Mouse (Mus musculus) hindbrain, embryonic 14.5 days (tissue): ENCODE data around the gene Thumpd2. TPM values are rescaled to one million over a fixed set of nuclear protein-coding genes. Genes with fewer than 3 reads are reported as not detected.

Source experiments
- ATAC-seq: fragments of 200-750 bp; cut with Nextera tagmentation; 2 replicates; pipeline ENCODE4 v1.8.0; 2017; ENCODE audit warnings: moderate number of reproducible peaks, mild to moderate bottlenecking, moderate TSS enrichment, moderate library complexity; ENCODE audit not compliant: low FRiP score
- DNase-seq: peaks from one replicate; pipeline ENCODE4 v3.0.0-alpha.2; 2015; ENCODE audit warnings: low spot score
- H3K27ac ChIP-seq: fragments of 300-500 bp; sonication (generic); 2 replicates; pipeline ENCODE4 v1.5.1; 2014; ENCODE audit warnings: mild to moderate bottlenecking, moderate library complexity
- H3K27me3 ChIP-seq: fragments of 300-500 bp; sonication (generic); 2 replicates; pipeline ENCODE4 v1.6.1; 2014; ENCODE audit warnings: mild to moderate bottlenecking, low read length, mixed read lengths; ENCODE audit not compliant: control insufficient read depth, insufficient read depth
- H3K36me3 ChIP-seq: fragments of 300-500 bp; sonication (generic); replicated peaks from 2 replicates; pipeline ENCODE4 v1.6.1; 2014; ENCODE audit not compliant: control insufficient read depth, insufficient read depth
- H3K4me1 ChIP-seq: fragments of 300-500 bp; sonication (generic); replicated peaks from 2 replicates; pipeline ENCODE4 v1.6.1; 2014; ENCODE audit warnings: antibody characterized with exemption, low read length, mixed read lengths; ENCODE audit not compliant: control insufficient read depth, insufficient read depth
- H3K4me2 ChIP-seq: fragments of 300-500 bp; sonication (generic); replicated peaks from 2 replicates; pipeline ENCODE4 v1.6.1; 2014; ENCODE audit warnings: mild to moderate bottlenecking, moderate library complexity
- H3K4me3 ChIP-seq: fragments of 300-500 bp; sonication (generic); replicated peaks from 2 replicates; pipeline ENCODE4 v1.5.1; 2014; ENCODE audit warnings: mild to moderate bottlenecking, low read length
- H3K9ac ChIP-seq: fragments of 300-500 bp; sonication (generic); 2 replicates; pipeline ENCODE4 v1.6.1; 2014
- H3K9me3 ChIP-seq: fragments of 300-500 bp; sonication (generic); 2 replicates; pipeline ENCODE4 v1.6.1; 2016; ENCODE audit warnings: low read length; ENCODE audit not compliant: control insufficient read depth
- WGBS: fragments of 180-500 bp; shearing (Covaris S2); extraction: QIAGEN DNeasy Blood & Tissue Kit; methylation state at CpG from one replicate; pipeline ENCODE4 v1.1.7; 2014; 5-methylcytosine and 5-hydroxymethylcytosine counted together
- polyA plus RNA-seq: library from polyadenylated mRNA; unstranded; fragments of >200 nt; fragmentation: Nextera tagmentation; extraction: Ambion mirVana; gene quantifications from 2 replicates; pipeline ENCODE4 v1.2.1, GENCODE M21; 2014

Gene Thumpd2
- polyA plus RNA-seq, result 8.8 and 9.8 TPM in 2 replicates

- whole genome bisulfite sequencing, result 2% methylated on average over 29 of the region's 29 CpGs
- H3K27ac ChIP-seq, result no peak within 1 kb of the TSS
- ATAC-seq (peak; percentile 94), DNase-seq (peak; percentile 97)
- peak within 1 kb of the TSS; percentile 70 for H3K4me3 ChIP-seq
- H3K36me3 ChIP-seq, result no peaks in the 10 kb centered on the region
- H3K4me1 ChIP-seq, result 0 out of 2 replicates have a peak, but pooled peaks cover 6% of the 10 kb centered on the region
- H3K9me3 ChIP-seq, result no peaks in the 10 kb centered on the region
- no peaks in the 10 kb centered on the region for H3K27me3 ChIP-seq
- peak within 1 kb of the TSS; percentile 58 for H3K4me2 ChIP-seq
- H3K9ac ChIP-seq, result peak within 1 kb of the TSS; percentile 90
Measured at GRCm38 (mm10) chr17:81064979-81065311, at the start of gene Thumpd2. Gene Thumpd2 (minus strand): TSS chr17:81065082.

- no peak overlapping the region for H3K27ac ChIP-seq
- H3K4me1 ChIP-seq, result no peaks in the 10 kb centered on the region
- ATAC-seq (no peak), DNase-seq (no peak)
- no peaks in the 10 kb centered on the region; the same call in 1 of the 2 replicates for H3K9me3 ChIP-seq
- H3K27me3 ChIP-seq, result no peaks in the 10 kb centered on the region
- no peaks in the 10 kb centered on the region for H3K36me3 ChIP-seq
- WGBS, result 93% methylated on average over 2 of the region's 2 CpGs
- H3K4me2 ChIP-seq, result no peak overlapping the region
- no peak overlapping the region for H3K4me3 ChIP-seq
- H3K9ac ChIP-seq, result no peak overlapping the region
Measured at GRCm38 (mm10) chr17:81104237-81104636, 39.4 kb upstream of the Thumpd2 start.

DNA sequence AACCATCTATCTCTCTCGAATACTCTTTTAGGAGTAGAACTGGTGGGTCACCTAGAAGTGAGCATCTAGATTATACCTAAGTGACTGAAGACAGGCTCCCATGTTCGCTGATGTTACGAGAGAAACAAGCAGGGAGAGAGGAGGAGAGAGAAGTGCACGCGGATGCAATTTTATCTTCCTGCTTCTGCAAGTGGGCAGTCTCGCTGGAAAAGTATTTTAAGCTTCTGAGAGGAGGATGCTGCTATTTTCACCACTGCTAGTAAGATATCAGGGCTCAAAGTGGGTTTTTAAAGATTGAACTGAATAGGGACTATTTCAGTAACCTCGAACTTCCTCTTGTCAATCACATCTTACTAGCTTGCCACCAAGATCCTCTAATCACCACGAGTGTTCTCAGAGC lies 38.0 kb upstream of the Thumpd2 start:
- Histone ChIP-seq H3K4me3 (no peak overlapping the region), H3K4me2 (no peak overlapping the region), H3K27ac (no peak overlapping the region), H3K27me3 (no peaks in the 10 kb centered on the region), H3K36me3 (no peaks in the 10 kb centered on the region), H3K9me3 (no peaks in the 10 kb centered on the region; the same call in 1 of the 2 replicates), H3K4me1 (no peaks in the 10 kb centered on the region), H3K9ac (no peak overlapping the region)
- ATAC-seq, result no peak
- 78% methylated on average over 8 of the region's 8 CpGs for WGBS
- DNase-seq, result no peak

- ATAC-seq, result no peak
- Histone ChIP-seq H3K4me2 (no peak overlapping the region), H3K27me3 (no peaks in the 10 kb centered on the region), H3K9me3 (no peaks in the 10 kb centered on the region), H3K4me3 (no peak overlapping the region), H3K9ac (no peak overlapping the region), H3K27ac (no peak overlapping the region), H3K4me1 (no peaks in the 10 kb centered on the region), H3K36me3 (no peaks in the 10 kb centered on the region)
- no peak for DNase-seq
Measured at GRCm38 (mm10) chr17:81098444-81098843, 33.6 kb upstream of the Thumpd2 start.

DNA sequence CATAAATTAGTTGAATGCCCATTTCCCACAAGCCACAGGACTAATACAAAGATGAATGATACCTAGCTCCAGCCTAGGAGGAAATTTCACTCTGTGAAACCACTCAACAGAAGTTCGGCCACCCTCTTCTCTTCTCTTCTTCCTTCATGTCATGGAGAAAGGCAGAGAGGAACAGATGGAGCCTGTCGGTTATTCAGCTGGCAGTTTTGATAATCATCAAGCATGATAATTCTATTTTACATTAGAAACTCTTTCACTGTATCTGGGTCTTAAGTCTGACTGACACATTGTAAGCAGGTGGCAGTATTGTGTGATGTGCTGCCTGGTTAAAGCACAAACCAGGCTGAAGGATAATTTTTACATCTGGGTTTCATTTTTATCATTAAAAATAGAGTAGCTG lies 31.6 kb upstream of the Thumpd2 start:
- Histone ChIP-seq H3K4me3 (no peak overlapping the region), H3K27ac (no peak overlapping the region), H3K27me3 (no peaks in the 10 kb centered on the region), H3K4me1 (no peaks in the 10 kb centered on the region), H3K9me3 (no peaks in the 10 kb centered on the region), H3K9ac (no peak overlapping the region), H3K4me2 (no peak overlapping the region), H3K36me3 (no peaks in the 10 kb centered on the region)
- no peak for DNase-seq
- 68% methylated on average over 2 of the region's 2 CpGs for WGBS
- ATAC-seq, result no peak

- DNase-seq (no peak), ATAC-seq (no peak)
- H3K36me3 ChIP-seq, result no peaks in the 10 kb centered on the region
- H3K4me3 ChIP-seq, result no peak overlapping the region
- H3K27ac ChIP-seq, result no peak overlapping the region
- H3K27me3 ChIP-seq, result no peaks in the 10 kb centered on the region
- 88% methylated on average over 5 of the region's 5 CpGs for WGBS
- no peak overlapping the region for H3K9ac ChIP-seq
- no peaks in the 10 kb centered on the region for H3K9me3 ChIP-seq
- no peaks in the 10 kb centered on the region for H3K4me1 ChIP-seq
- no peak overlapping the region for H3K4me2 ChIP-seq
Measured at GRCm38 (mm10) chr17:81092794-81093193, 27.9 kb upstream of the Thumpd2 start.

GRCm38 (mm10) chr17:81088866-81089265 lies 24.0 kb upstream of the Thumpd2 start:
- Histone ChIP-seq H3K27me3 (no peaks in the 10 kb centered on the region), H3K27ac (no peak overlapping the region), H3K4me2 (no peak overlapping the region), H3K9me3 (no peaks in the 10 kb centered on the region), H3K36me3 (no peaks in the 10 kb centered on the region), H3K4me1 (no peaks in the 10 kb centered on the region), H3K4me3 (no peak overlapping the region), H3K9ac (no peak overlapping the region)
- WGBS, result 56% methylated on average over 3 of the region's 3 CpGs
- ATAC-seq (no peak), DNase-seq (no peak)

- Histone ChIP-seq H3K4me3 (no peak overlapping the region), H3K9ac (no peak overlapping the region), H3K4me2 (no peak overlapping the region), H3K9me3 (no peaks in the 10 kb centered on the region), H3K4me1 (no peaks in the 10 kb centered on the region), H3K27me3 (no peaks in the 10 kb centered on the region), H3K36me3 (no peaks in the 10 kb centered on the region), H3K27ac (no peak overlapping the region)
- DNase-seq (no peak), ATAC-seq (no peak)
- WGBS, result 88% methylated on average over 4 of the region's 4 CpGs
Measured at GRCm38 (mm10) chr17:81087735-81088134, 22.9 kb upstream of the Thumpd2 start.

- Histone ChIP-seq H3K4me3 (peak overlapping the region; percentile 70), H3K4me1 (0 out of 2 replicates have a peak, but pooled peaks cover 6% of the 10 kb centered on the region), H3K27me3 (no peaks in the 10 kb centered on the region), H3K36me3 (no peaks in the 10 kb centered on the region), H3K27ac (no peak overlapping the region), H3K9ac (peak overlapping the region; percentile 90), H3K4me2 (peak overlapping the region; percentile 58), H3K9me3 (no peaks in the 10 kb centered on the region)
- ATAC-seq (peak; percentile 86), DNase-seq (no peak)
- 16% methylated on average over 28 of the region's 28 CpGs for WGBS
Measured at GRCm38 (mm10) chr17:81064279-81064978, 453 bp downstream of the Thumpd2 start.

GRCm38 (mm10) chr17:81063346-81063745 lies 1.5 kb downstream of the Thumpd2 start:
- WGBS, result 97% methylated on average over 3 of the region's 3 CpGs
- H3K4me3 ChIP-seq, result no peak overlapping the region
- no peak for ATAC-seq

More at GRCm38 (mm10) chr17:81063346-81063745, 1.5 kb downstream of the Thumpd2 start:
- Histone ChIP-seq H3K27me3 (no peaks in the 10 kb centered on the region), H3K4me1 (0 out of 2 replicates have a peak, but pooled peaks cover 6% of the 10 kb centered on the region), H3K9ac (no peak overlapping the region), H3K9me3 (no peaks in the 10 kb centered on the region), H3K36me3 (no peaks in the 10 kb centered on the region), H3K27ac (no peak overlapping the region), H3K4me2 (no peak overlapping the region)
- no peak for DNase-seq
